Mouse (Mus musculus) MEL (cell line): ENCODE data around the gene Ramp2. TPM values are rescaled to one million over a fixed set of nuclear protein-coding genes. Genes with fewer than 3 reads are reported as not detected.

Experiments used
- DNase-seq: peaks from one replicate; pipeline ENCODE4 v3.0.0; 2011; ENCODE audit warnings: low read depth, low spot score
- H3K27ac ChIP-seq: 2 replicates; pipeline ENCODE4 v1.5.1; 2012; ENCODE audit warnings: low read depth, mild to moderate bottlenecking, control low read depth, low read length, moderate library complexity; ENCODE audit not compliant: control insufficient read depth
- H3K27me3 ChIP-seq, 2 experiments: fragments of 150-350 bp in 1 of 2; sonication (generic) in 1 of 2; 2 replicates each; pipeline ENCODE4 v1.6.1; 2012; ENCODE audit warnings: low read length in 2 of 2, mild to moderate bottlenecking in 2 of 2, improper control_type of control experiment in 1 of 2, moderate library complexity in 1 of 2; ENCODE audit not compliant: insufficient read depth in 2 of 2, control insufficient read depth in 1 of 2
- H3K36me3 ChIP-seq, 2 experiments: 2 replicates each; pipeline ENCODE4 v1.6.1; 2012 to 2014; ENCODE audit warnings: low read length in 2 of 2, improper control_type of control experiment in 1 of 2, inconsistent platforms in 1 of 2, mild to moderate bottlenecking in 1 of 2; ENCODE audit not compliant: insufficient read depth in 2 of 2, control insufficient read depth in 1 of 2
- H3K4me1 ChIP-seq, 2 experiments: fragments of 150-350 bp in 1 of 2; sonication (generic) in 1 of 2; 2 replicates each; pipeline ENCODE4 v1.6.1; 2012; ENCODE audit warnings: low read length in 2 of 2, improper control_type of control experiment in 1 of 2, mild to moderate bottlenecking in 1 of 2; ENCODE audit not compliant: insufficient read depth in 2 of 2, control insufficient read depth in 1 of 2
- H3K4me3 ChIP-seq, 2 experiments: fragments of 150-350 bp in 1 of 2; sonication (generic) in 1 of 2; 2 replicates each; pipeline ENCODE4 v1.5.1; 2012; ENCODE audit warnings: low read depth in 2 of 2, low read length in 2 of 2, mild to moderate bottlenecking in 2 of 2, moderate library complexity in 2 of 2, control low read depth in 1 of 2, improper control_type of control experiment in 1 of 2; ENCODE audit not compliant: control insufficient read depth in 1 of 2, insufficient read depth in 1 of 2
- H3K79me2 ChIP-seq: 2 replicates; pipeline ENCODE4 v1.6.1; 2012; ENCODE audit warnings: mild to moderate bottlenecking, low read length, moderate library complexity; ENCODE audit not compliant: control insufficient read depth, poor library complexity, insufficient read depth
- H3K9ac ChIP-seq: 2 replicates; pipeline ENCODE4 v1.6.1; 2012; ENCODE audit warnings: low read depth, mild to moderate bottlenecking, control low read depth, low read length, moderate library complexity; ENCODE audit not compliant: control insufficient read depth, poor library complexity, severe bottlenecking
- H3K9me3 ChIP-seq: fragments of 150-350 bp; sonication (generic); replicated peaks from 2 replicates; pipeline ENCODE4 v1.6.1; 2012; ENCODE audit warnings: mild to moderate bottlenecking, low read length, improper control_type of control experiment, moderate library complexity; ENCODE audit not compliant: insufficient read depth
- BHLHE40 ChIP-seq: IDR thresholded peaks from 2 replicates; pipeline ENCODE4 v1.6.1; 2012; ENCODE audit warnings: low read depth, mild to moderate bottlenecking, inconsistent platforms, low read length, improper control_type of control experiment, borderline replicate concordance
- CTCF ChIP-seq, 3 experiments: IDR thresholded peaks in 2 of 3; conservative IDR thresholded peaks in 1 of 3; 2 replicates each; pipeline ENCODE4 v1.5.1; 2011 to 2012; ENCODE audit warnings: low read length in 3 of 3, low read depth in 2 of 3, mild to moderate bottlenecking in 2 of 3, improper control_type of control experiment in 1 of 3, inconsistent platforms in 1 of 3, mixed read lengths in 1 of 3, moderate library complexity in 1 of 3; ENCODE audit not compliant: control insufficient read depth in 1 of 3, insufficient read depth in 1 of 3, poor library complexity in 1 of 3, severe bottlenecking in 1 of 3
- ELF1 ChIP-seq: IDR thresholded peaks from 2 replicates; pipeline ENCODE4 v1.6.1; 2014; ENCODE audit warnings: low read depth, mild to moderate bottlenecking, inconsistent platforms, low read length, improper control_type of control experiment, moderate library complexity
- EP300 ChIP-seq, 2 experiments: IDR thresholded peaks; 2 replicates each; pipeline ENCODE4 v1.6.1; 2011; ENCODE audit warnings: improper control_type of control experiment in 2 of 2, low read length in 2 of 2, low read depth in 1 of 2, mild to moderate bottlenecking in 1 of 2
- ETS1 ChIP-seq: IDR thresholded peaks from 2 replicates; pipeline ENCODE4 v1.6.1; 2012; ENCODE audit warnings: low read depth, mild to moderate bottlenecking, inconsistent platforms, low read length, improper control_type of control experiment, moderate library complexity
- GABPA ChIP-seq: IDR thresholded peaks from 2 replicates; pipeline ENCODE4 v1.6.1; 2012; ENCODE audit warnings: low read depth, mild to moderate bottlenecking, inconsistent platforms, low read length, improper control_type of control experiment, moderate library complexity
- GATA1 ChIP-seq: IDR thresholded peaks from 2 replicates; pipeline ENCODE4 v1.6.1; 2011; ENCODE audit warnings: low read depth, low read length, improper control_type of control experiment
- JUND ChIP-seq: IDR thresholded peaks from 2 replicates; pipeline ENCODE4 v1.6.1; 2011; ENCODE audit warnings: low read depth, mild to moderate bottlenecking, improper control_type of control experiment, low read length
- KAT2A ChIP-seq: conservative IDR thresholded peaks from 2 replicates; pipeline ENCODE4 v1.6.1; 2012; ENCODE audit warnings: low read depth, low read length, improper control_type of control experiment, inconsistent platforms
- MAFK ChIP-seq: IDR thresholded peaks from 2 replicates; pipeline ENCODE4 v1.6.1; 2011; ENCODE audit warnings: low read depth, mild to moderate bottlenecking, low read length, improper control_type of control experiment, borderline replicate concordance
- MAX ChIP-seq: IDR thresholded peaks from 2 replicates; pipeline ENCODE4 v1.6.1; 2011; ENCODE audit warnings: low read length, improper control_type of control experiment
- MEF2A ChIP-seq: IDR thresholded peaks from 2 replicates; pipeline ENCODE4 v1.6.1; 2014; ENCODE audit warnings: low read depth, mild to moderate bottlenecking, inconsistent platforms, low read length, improper control_type of control experiment; ENCODE audit not compliant: poor library complexity, insufficient replicate concordance, severe bottlenecking; ENCODE audit errors: extremely low read depth
- MXI1 ChIP-seq: IDR thresholded peaks from 2 replicates; pipeline ENCODE4 v1.6.1; 2011; ENCODE audit warnings: mild to moderate bottlenecking, low read depth, low read length, improper control_type of control experiment
- NELFE ChIP-seq: IDR thresholded peaks from 2 replicates; pipeline ENCODE4 v1.6.1; 2011; ENCODE audit warnings: low read depth, low read length, improper control_type of control experiment
- NRF1 ChIP-seq: IDR thresholded peaks from 2 replicates; pipeline ENCODE4 v1.6.1; 2014; ENCODE audit warnings: low read depth, mild to moderate bottlenecking, inconsistent platforms, low read length, improper control_type of control experiment, moderate library complexity; ENCODE audit not compliant: poor library complexity, insufficient read depth, severe bottlenecking
- POLR2A ChIP-seq, 2 experiments: IDR thresholded peaks; 2 replicates each; pipeline ENCODE4 v1.6.1; 2011 to 2012; ENCODE audit warnings: low read length in 2 of 2, mild to moderate bottlenecking in 2 of 2, control low read depth in 1 of 2, improper control_type of control experiment in 1 of 2, low read depth in 1 of 2, moderate library complexity in 1 of 2; ENCODE audit not compliant: control insufficient read depth in 1 of 2, insufficient read depth in 1 of 2, poor library complexity in 1 of 2
- POLR2AphosphoS2 ChIP-seq: IDR thresholded peaks from 2 replicates; pipeline ENCODE4 v1.6.1; 2011; ENCODE audit warnings: low read length, improper control_type of control experiment
- POLR2AphosphoS5 ChIP-seq: IDR thresholded peaks from 2 replicates; pipeline ENCODE4 v1.6.1; 2012; ENCODE audit warnings: low read depth, borderline replicate concordance, mild to moderate bottlenecking, inconsistent platforms, low read length, moderate library complexity, mixed read lengths
- RCOR1 ChIP-seq: IDR thresholded peaks from 2 replicates; pipeline ENCODE4 v1.6.1; 2012; ENCODE audit warnings: low read depth, mild to moderate bottlenecking, inconsistent platforms, low read length, improper control_type of control experiment
- SIN3A ChIP-seq: IDR thresholded peaks from 2 replicates; pipeline ENCODE4 v1.6.1; 2012; ENCODE audit warnings: low read length, improper control_type of control experiment, inconsistent platforms
- TAL1 ChIP-seq: IDR thresholded peaks from 2 replicates; pipeline ENCODE4 v1.6.1; 2012; ENCODE audit warnings: mild to moderate bottlenecking, inconsistent platforms, low read length, moderate library complexity, mixed read lengths
- TBP ChIP-seq: IDR thresholded peaks from 2 replicates; pipeline ENCODE4 v1.8.0; 2011; ENCODE audit warnings: low read depth, low read length, improper control_type of control experiment
- TCF12 ChIP-seq: IDR thresholded peaks from 2 replicates; pipeline ENCODE4 v1.6.1; 2014; ENCODE audit warnings: low read depth, mild to moderate bottlenecking, inconsistent platforms, low read length, improper control_type of control experiment, moderate library complexity
- UBTF ChIP-seq: IDR thresholded peaks from 2 replicates; pipeline ENCODE4 v1.6.1; 2012; ENCODE audit warnings: low read depth, mild to moderate bottlenecking, inconsistent platforms, low read length, improper control_type of control experiment, moderate library complexity, borderline replicate concordance; ENCODE audit not compliant: insufficient read depth
- USF1 ChIP-seq: IDR thresholded peaks from 2 replicates; pipeline ENCODE4 v1.6.1; 2014; ENCODE audit warnings: low read depth, mild to moderate bottlenecking, inconsistent platforms, low read length, improper control_type of control experiment, moderate library complexity
- ZC3H11A ChIP-seq: IDR thresholded peaks from 2 replicates; pipeline ENCODE4 v1.6.1; 2012; ENCODE audit warnings: low read depth, mild to moderate bottlenecking, inconsistent platforms, low read length, improper control_type of control experiment
- ZKSCAN1 ChIP-seq: IDR thresholded peaks from 2 replicates; pipeline ENCODE4 v1.6.1; 2012; ENCODE audit warnings: low read depth, mild to moderate bottlenecking, inconsistent platforms, low read length, improper control_type of control experiment, moderate library complexity
- ZMIZ1 ChIP-seq: IDR thresholded peaks from 2 replicates; pipeline ENCODE4 v1.6.1; 2012; ENCODE audit warnings: low read depth, mild to moderate bottlenecking, inconsistent platforms, low read length, improper control_type of control experiment, moderate library complexity
- ZNF384 ChIP-seq: IDR thresholded peaks from 2 replicates; pipeline ENCODE4 v1.6.1; 2012; ENCODE audit warnings: low read depth, mild to moderate bottlenecking, inconsistent platforms, low read length, improper control_type of control experiment
- polyA plus RNA-seq, 2 experiments: library from polyadenylated mRNA; stranded (reverse) in 1 of 2; unstranded in 1 of 2; fragments of >175 nt in 1 of 2; fragments of >200 nt in 1 of 2; gene quantifications; 2 replicates each; pipeline versions ENCODE4 v1.2.1 to v1.2.4; 2012; ENCODE audit warnings: low replicate concordance in 2 of 2, low read depth in 1 of 2; ENCODE audit not compliant: insufficient read length in 2 of 2, insufficient read depth in 1 of 2, missing spikeins in 1 of 2
- total RNA-seq: library from RNA; depleted of rRNA; stranded (reverse); fragments of 300-350 nt; gene quantifications from 2 replicates; pipeline ENCODE4 v1.2.3, GENCODE M21; 2012

Ramp2 gene
- total and polyA plus RNA-seq, 3 experiments: 0.12 TPM; not detected in 2

DNA sequence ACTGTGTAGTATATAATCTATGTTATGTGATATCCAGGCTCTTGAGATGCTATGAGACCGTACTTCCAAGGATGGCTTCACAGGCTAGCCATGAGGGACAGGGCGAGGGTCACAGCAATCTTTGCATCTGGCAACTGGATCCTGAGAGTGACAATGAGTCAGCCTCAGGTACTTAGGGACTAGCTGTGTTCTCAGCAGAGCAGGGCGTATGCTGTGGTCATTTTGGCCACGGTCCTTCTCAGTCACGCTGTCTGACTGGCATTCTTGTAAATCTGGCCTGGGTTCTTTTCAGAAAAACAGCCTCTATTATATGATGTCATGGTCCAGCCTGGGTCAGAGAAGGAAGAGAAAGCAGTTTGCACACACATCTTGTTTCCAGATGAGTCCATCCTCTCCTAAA is 9.0 kb upstream of the Ramp2 start:
- H3K27ac ChIP-seq: no peak overlapping the region
- no peaks in the 10 kb centered on the region for H3K9me3 ChIP-seq
- no peak for DNase-seq
- no peak for TF ChIP-seq TAL1
- no peak for TF ChIP-seq ETS1
- no peak for TF ChIP-seq TBP
- TF ChIP-seq MXI1: no peak
- no peak for TF ChIP-seq KAT2A
- no peak for TF ChIP-seq EP300 (IDR thresholded peaks at IDR 0.05; ENCODE audit: low read depth in 1 of 2, low read length in 2 of 2)
- TF ChIP-seq CTCF (IDR thresholded peaks at IDR 0.05 in 2 of 3, conservative IDR thresholded peaks at IDR 0.05 in 1 of 3; ENCODE audit: control insufficient read depth in 1 of 3, insufficient read depth in 1 of 3, low read depth in 2 of 3, low read length in 3 of 3, poor library complexity in 1 of 3, severe bottlenecking in 1 of 3): no peak
- no peak for TF ChIP-seq JUND
- TF ChIP-seq ZC3H11A: no peak
- TF ChIP-seq ELF1: no peak
- no peak for TF ChIP-seq GATA1
- TF ChIP-seq MAX: no peak
- no peak for TF ChIP-seq ZMIZ1
- TF ChIP-seq NRF1: no peak
- TF ChIP-seq ZKSCAN1: no peak
- TF ChIP-seq USF1: no peak
- no peak for TF ChIP-seq TCF12
- no peak for TF ChIP-seq UBTF
- no peak for TF ChIP-seq RCOR1
- no peak for TF ChIP-seq MAFK
- no peak overlapping the region for H3K9ac ChIP-seq
- peaks cover 0 to 9% of the 10 kb centered on the region in 2 experiments for H3K27me3 ChIP-seq
- H3K4me3 ChIP-seq: no peak overlapping the region
- H3K79me2 ChIP-seq: no peaks in the 10 kb centered on the region
- H3K36me3 ChIP-seq: peaks cover 0 to 9% of the 10 kb centered on the region in 2 experiments; a peak in 2 of 4 replicates
- peaks cover 0 to 6% of the 10 kb centered on the region in 2 experiments; a peak in 3 of 4 replicates for H3K4me1 ChIP-seq

GRCm38 (mm10) chr11:101238071-101238647 is 7.7 kb upstream of the Ramp2 start:
- no peak for TF ChIP-seq SIN3A
- no peak for TF ChIP-seq NRF1
- no peak for TF ChIP-seq TBP
- no peak for TF ChIP-seq MEF2A
- no peak for TF ChIP-seq POLR2A (IDR thresholded peaks at IDR 0.05; ENCODE audit: control insufficient read depth in 1 of 2, insufficient read depth in 1 of 2, low read depth in 1 of 2, low read length in 2 of 2, poor library complexity in 1 of 2)
- TF ChIP-seq NELFE: no peak
- TF ChIP-seq ETS1: no peak
- TF ChIP-seq GATA1: no peak
- TF ChIP-seq ZKSCAN1: no peak
- no peak for TF ChIP-seq MAFK
- TF ChIP-seq ZNF384: no peak
- TF ChIP-seq TCF12: no peak
- TF ChIP-seq UBTF: no peak
- TF ChIP-seq MAX: no peak
- no peak for TF ChIP-seq BHLHE40
- TF ChIP-seq GABPA: no peak
- no peak for TF ChIP-seq POLR2AphosphoS2
- TF ChIP-seq JUND: no peak
- no peak for TF ChIP-seq CTCF (IDR thresholded peaks at IDR 0.05 in 2 of 3, conservative IDR thresholded peaks at IDR 0.05 in 1 of 3; ENCODE audit: control insufficient read depth in 1 of 3, insufficient read depth in 1 of 3, low read depth in 2 of 3, low read length in 3 of 3, poor library complexity in 1 of 3, severe bottlenecking in 1 of 3)
- no peak for TF ChIP-seq POLR2AphosphoS5
- H3K9me3 ChIP-seq: no peaks in the 10 kb centered on the region
- no peaks in the 10 kb centered on the region for H3K36me3 ChIP-seq
- no peak overlapping the region for H3K9ac ChIP-seq
- no peaks in the 10 kb centered on the region for H3K79me2 ChIP-seq
- peaks cover 0 to 12% of the 10 kb centered on the region in 2 experiments for H3K27me3 ChIP-seq
- no peak overlapping the region for H3K4me3 ChIP-seq
- no peak overlapping the region for H3K27ac ChIP-seq
- no peaks in the 10 kb centered on the region; a peak in 1 of 4 replicates for H3K4me1 ChIP-seq
- no peak for DNase-seq
